Mouse (Mus musculus) cerebellum, adult 2 months (tissue): ENCODE results near the gene Slc1a5.

Experiments used
- CTCF ChIP-seq: fragments of 200-500 bp; IDR thresholded peaks from 2 replicates; pipeline ENCODE4 v1.5.1; 2011; ENCODE audit warnings: low read depth, mild to moderate bottlenecking, control low read depth, low read length, moderate library complexity, borderline replicate concordance; ENCODE audit not compliant: insufficient read depth
- POLR2A ChIP-seq: fragments of 200-500 bp; IDR thresholded peaks from 2 replicates; pipeline ENCODE4 v1.6.1; 2011; ENCODE audit warnings: low read length, control low read depth, borderline replicate concordance; ENCODE audit not compliant: insufficient read depth

DNA sequence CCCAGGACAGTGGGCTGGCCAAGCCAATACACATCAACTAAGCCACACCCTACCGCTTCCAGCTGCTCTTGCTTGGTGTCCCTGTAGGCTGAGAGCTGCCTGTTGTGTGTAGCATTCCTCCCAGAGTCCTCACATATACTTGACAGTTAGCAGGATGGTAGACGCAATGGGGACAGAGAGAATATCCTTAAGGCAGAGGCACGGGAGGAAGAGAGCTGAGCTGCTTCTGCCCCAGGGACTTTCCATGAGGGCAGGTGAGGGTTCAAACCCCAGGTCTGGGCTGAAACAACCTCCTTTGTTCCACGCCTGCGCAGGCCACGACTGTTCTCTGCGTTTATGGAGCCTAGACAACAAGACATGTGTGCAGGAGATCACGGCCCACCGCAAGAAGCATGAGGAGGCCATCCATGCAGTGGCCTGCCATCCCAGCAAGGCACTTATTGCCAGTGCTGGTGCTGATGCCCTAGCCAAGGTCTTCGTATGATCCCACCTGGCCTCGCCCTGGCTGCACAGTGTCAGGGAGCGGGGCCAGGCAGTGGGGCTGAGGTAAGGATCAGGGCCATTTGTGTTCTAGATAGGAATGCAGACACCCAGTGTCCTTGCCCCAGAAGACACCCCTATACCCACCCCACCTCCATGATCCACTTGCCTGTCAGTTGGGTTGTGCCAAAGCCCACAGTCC is 58.4 kb downstream of the Slc1a5 start:
- TF ChIP-seq CTCF, result no peak
- TF ChIP-seq POLR2A, result no peak
